Comparison of ENCODE assay signal across 11 mouse cellular contexts in the genomic region with DNA sequence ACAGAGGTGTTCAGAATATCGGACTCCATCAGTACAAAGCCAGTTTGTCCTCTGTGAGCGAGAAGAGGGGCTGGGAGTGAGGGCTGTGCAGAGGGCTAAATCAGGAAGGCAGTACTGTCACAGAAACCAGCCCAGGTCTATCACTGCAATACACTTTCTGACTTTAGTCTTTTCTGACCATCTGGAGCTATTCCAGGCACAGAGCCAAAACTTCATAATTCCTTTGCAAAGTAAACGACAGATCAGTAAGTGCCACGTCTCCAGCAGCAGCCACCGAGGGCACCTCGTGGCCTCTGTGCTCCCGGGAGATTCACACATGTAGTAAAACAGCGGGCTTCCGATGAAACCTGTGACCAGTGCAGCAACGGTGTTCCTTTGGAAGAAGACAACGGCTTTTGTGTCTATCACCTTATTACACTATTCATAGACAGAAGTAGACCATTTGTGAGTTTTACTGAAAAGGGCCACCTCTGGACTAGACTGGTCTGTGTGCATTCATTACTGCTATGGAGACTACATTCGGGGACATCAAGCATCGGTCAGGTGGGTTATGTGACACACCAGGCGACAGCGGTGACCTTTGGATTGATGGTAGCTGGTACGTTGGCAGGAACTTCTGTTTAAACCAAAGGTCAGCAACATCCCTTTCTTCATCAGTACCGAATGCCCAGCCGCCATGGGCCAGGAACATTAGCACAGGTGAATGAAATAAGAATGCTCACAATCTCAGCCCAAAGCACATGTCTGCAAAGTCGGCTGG. TPM values are rescaled to one million over a fixed set of nuclear protein-coding genes. Genes with fewer than 3 reads are reported as not detected.
DNase-seq lines count a peak whose midpoint lies in the region; ATAC-seq and TF ChIP-seq lines count a peak whose summit lies in the region.
"Had no signal": no experiment of that assay in that cellular context is flagged by ENCODE, and none has a peak within 500 bp of the region (broad histone marks: within the 10 kb centered on the region; RNA-seq: fewer than 3 reads in every experiment).

No protein-coding gene starts in this region.

- H3K9me3 ChIP-seq in heart, embryonic 14.5 days (ENCODE audit: control insufficient read depth, low read length), result no peaks in the 10 kb centered on the region
- H3K9me3 ChIP-seq in limb, embryonic 14.5 days (ENCODE audit: control insufficient read depth, low read length), result no peaks in the 10 kb centered on the region
- H3K9me3 ChIP-seq in limb, embryonic 10.5 days (replicated peaks), result no peaks in the 10 kb centered on the region
- H3K9me3 ChIP-seq in intestine, postnatal 0 days (ENCODE audit: control insufficient read depth), result no peaks in the 10 kb centered on the region
- H3K9me3 ChIP-seq: limb, embryonic 15.5 days; neural tube, embryonic 13.5 days had no signal

- ATAC-seq in heart, embryonic 14.5 days (ENCODE audit: insufficient number of reproducible peaks, insufficient read depth, low FRiP score, low read depth), result 0 out of 2 replicates have a peak, but pooled peaks have one; percentile 10
- ATAC-seq in limb, embryonic 14.5 days (ENCODE audit: low FRiP score, low read depth), result no peak
- 0 out of 2 replicates have a peak, but pooled peaks have one; percentile 17 for ATAC-seq in intestine, postnatal 0 days

- no peak for TF ChIP-seq CTCF in intestine, postnatal 0 days (IDR thresholded peaks at IDR 0.05; ENCODE audit: low read depth)

- no peak overlapping the region for H3K4me3 ChIP-seq in heart, embryonic 14.5 days (ENCODE audit: control insufficient read depth in 1 of 2, insufficient read depth in 1 of 2, low read depth in 1 of 2, low read length in 2 of 2)
- H3K4me3 ChIP-seq in limb, embryonic 14.5 days (replicated peaks; ENCODE audit: low read length), result no peak overlapping the region
- H3K4me3 ChIP-seq in limb, embryonic 10.5 days, result no peak overlapping the region
- no peak overlapping the region for H3K4me3 ChIP-seq in intestine, postnatal 0 days (ENCODE audit: low read depth, low read length)
- H3K4me3 ChIP-seq: limb, embryonic 15.5 days; neural tube, embryonic 13.5 days had no signal

- peak overlapping the region; percentile 29 to 47 for H3K27ac ChIP-seq in heart, embryonic 14.5 days (replicated peaks in 1 of 2; ENCODE audit: control insufficient read depth in 1 of 2, insufficient read depth in 1 of 2, low read depth in 2 of 2, low read length in 2 of 2)
- no peak overlapping the region for H3K27ac ChIP-seq in limb, embryonic 14.5 days (replicated peaks; ENCODE audit: low read depth, low read length)
- no peak overlapping the region for H3K27ac ChIP-seq in limb, embryonic 10.5 days
- no peak overlapping the region for H3K27ac ChIP-seq in intestine, postnatal 0 days (ENCODE audit: low read depth, low read length)
- H3K27ac ChIP-seq: limb, embryonic 15.5 days; neural tube, embryonic 13.5 days had no signal

- 50% methylated on average over 19 of the region's 19 CpGs for WGBS in heart, embryonic 14.5 days
- 64% methylated on average over 19 of the region's 19 CpGs for WGBS in limb, embryonic 14.5 days
- WGBS in limb, embryonic 10.5 days, result 95% methylated on average over 19 of the region's 19 CpGs
- 50% methylated on average over 19 of the region's 19 CpGs for WGBS in intestine, postnatal 0 days

- no peak overlapping the region for H3K9ac ChIP-seq in heart, embryonic 14.5 days (ENCODE audit: low read length)
- H3K9ac ChIP-seq in limb, embryonic 14.5 days (ENCODE audit: low read depth, low read length, severe bottlenecking), result no peak overlapping the region
- no peak overlapping the region for H3K9ac ChIP-seq in intestine, postnatal 0 days (ENCODE audit: low read depth, low read length)
- H3K9ac ChIP-seq: limb, embryonic 15.5 days; neural tube, embryonic 13.5 days had no signal

- intact Hi-C loops in heart, postnatal 10 days (cut with DNase I), result no loop called here

- TF ChIP-seq POLR2A in limb, embryonic 14.5 days (IDR thresholded peaks at IDR 0.05; ENCODE audit: borderline replicate concordance, extremely low read depth, insufficient read depth, insufficient read length), result no peak

- no peak for DNase-seq in heart, postnatal 10 days
- DNase-seq in limb, embryonic 14.5 days (ENCODE audit: low spot score), result peak; percentile 49
- DNase-seq in limb, embryonic 10.5 days (ENCODE audit: low spot score), result no peak
- DNase-seq in adipocyte (ENCODE audit: low spot score), result peak; percentile 47
- no peak for DNase-seq in embryo, embryonic 10 days (ENCODE audit: low spot score)
- no peak for DNase-seq in urinary bladder, adult 18-20 months (ENCODE audit: low spot score in 2 of 2)

- peak overlapping the region; percentile 34 for H3K4me2 ChIP-seq in heart, embryonic 14.5 days (ENCODE audit: low read length)
- 0 out of 2 replicates have a peak overlapping the region, but pooled peaks have one; percentile 7 for H3K4me2 ChIP-seq in limb, embryonic 14.5 days (replicated peaks; ENCODE audit: low read depth, low read length, severe bottlenecking)
- no peak overlapping the region for H3K4me2 ChIP-seq in intestine, postnatal 0 days (replicated peaks; ENCODE audit: low read depth)
- H3K4me2 ChIP-seq: limb, embryonic 15.5 days; midbrain, embryonic 11.5 days; neural tube, embryonic 13.5 days had no signal

- peaks cover 31 to 66% of the 10 kb centered on the region in 2 experiments for H3K4me1 ChIP-seq in heart, embryonic 14.5 days (ENCODE audit: control insufficient read depth in 2 of 2, insufficient read depth in 2 of 2, low read length in 2 of 2)
- peaks cover 23% of the 10 kb centered on the region for H3K4me1 ChIP-seq in limb, embryonic 14.5 days (ENCODE audit: control insufficient read depth, insufficient read depth, low read length)
- H3K4me1 ChIP-seq in limb, embryonic 10.5 days, result peaks cover 6% of the 10 kb centered on the region
- H3K4me1 ChIP-seq in intestine, postnatal 0 days (replicated peaks; ENCODE audit: control insufficient read depth, insufficient read depth, low read length), result peaks cover 25% of the 10 kb centered on the region

- H3K27me3 ChIP-seq in heart, embryonic 14.5 days (ENCODE audit: control insufficient read depth, insufficient read depth, low read length), result no peaks in the 10 kb centered on the region
- no peaks in the 10 kb centered on the region for H3K27me3 ChIP-seq in limb, embryonic 14.5 days (ENCODE audit: control insufficient read depth, insufficient read depth, low read length)
- no peaks in the 10 kb centered on the region for H3K27me3 ChIP-seq in limb, embryonic 10.5 days (ENCODE audit: low read depth, poor library complexity, severe bottlenecking)
- no peaks in the 10 kb centered on the region for H3K27me3 ChIP-seq in intestine, postnatal 0 days (replicated peaks; ENCODE audit: control insufficient read depth, insufficient read depth, low read length)
- H3K27me3 ChIP-seq: limb, embryonic 15.5 days; neural tube, embryonic 13.5 days had no signal

- peaks cover 12% of the 10 kb centered on the region for H3K36me3 ChIP-seq in heart, embryonic 14.5 days (ENCODE audit: control insufficient read depth, insufficient read depth, low read length)
- peaks cover 10% of the 10 kb centered on the region; the same call in 1 of the 2 replicates for H3K36me3 ChIP-seq in limb, embryonic 14.5 days (ENCODE audit: control insufficient read depth, insufficient read depth, low read length)
- H3K36me3 ChIP-seq in limb, embryonic 10.5 days, result no peaks in the 10 kb centered on the region
- H3K36me3 ChIP-seq in intestine, postnatal 0 days (ENCODE audit: control insufficient read depth, insufficient read depth), result peaks cover 5% of the 10 kb centered on the region; the same call in 1 of the 2 replicates
- H3K36me3 ChIP-seq: neural tube, embryonic 13.5 days had no signal

RNA-seq across cellular contexts. Expression of gene Fndc3b, which starts 24.2 kb away (rescaled TPM):
- polyA plus RNA-seq in heart, embryonic 14.5 days (2014; fragmentation: Nextera tagmentation; extraction: Ambion mirVana), result 25.8 and 29.0 TPM in 2 replicates
- 10 to 100 TPM; 77.3 to 95.8 TPM for total RNA-seq in heart, postnatal 10 days (2021)
- 39.6 and 44.8 TPM in 2 replicates for polyA plus RNA-seq in limb, embryonic 14.5 days (2012; rRNA removed)
- 41.3 and 41.6 TPM in 2 replicates for polyA plus RNA-seq in limb, embryonic 14.5 days (2014; fragmentation: Nextera tagmentation; extraction: Ambion mirVana)
- polyA plus RNA-seq in limb, embryonic 10.5 days (2016; fragmentation: Nextera tagmentation; extraction: Ambion mirVana), result 8.5 and 9.7 TPM in 2 replicates
- polyA plus RNA-seq in intestine, postnatal 0 days (2015; fragmentation: Nextera tagmentation; extraction: Ambion mirVana), result 13.3 and 14.9 TPM in 2 replicates

Comparison
In these comparisons a context has a peak if more than half of its experiments do, and no peak if none do; other contexts are left out.
1. DNase-seq: peak in limb, embryonic 14.5 days (single experiment) and adipocyte (single experiment); none in heart, postnatal 10 days (0 of 2), limb, embryonic 10.5 days (single experiment), embryo, embryonic 10 days (single experiment) and urinary bladder, adult 18-20 months (0 of 2).
2. H3K27ac ChIP-seq: peak in heart, embryonic 14.5 days (2 of 2); none in limb, embryonic 14.5 days (single experiment), limb, embryonic 10.5 days (single experiment) and intestine, postnatal 0 days (single experiment).